Mouse (Mus musculus) thymus, postnatal 4 days (tissue): ENCODE measurements around the gene Nsun5.
A peak's percentile ranks its signal among the peaks of the same experiment; 100 is the strongest.
"Not testable (repeated sequence)": the region's sequence is repeated elsewhere in the genome, so short reads cannot be mapped to it uniquely, and the experiment has no call there.

Source experiments
- DNase-seq: peaks from one replicate; pipeline ENCODE4 v3.0.0; 2021

Gene Nsun5

GRCm38 (mm10) chr5:135369787-135370654 is at the start of gene Nsun5:
Nsun5 (plus strand) TSS chr5:135369953.
- peak; percentile 97 for DNase-seq

GRCm38 (mm10) chr5:135322197-135322596 is 47.6 kb upstream of the Nsun5 start:
- DNase-seq = no peak

- no peak for DNase-seq
Measured at GRCm38 (mm10) chr5:135326121-135326659, 43.6 kb upstream of the Nsun5 start.

- DNase-seq = no peak
Measured at GRCm38 (mm10) chr5:135329471-135329870, 40.3 kb upstream of the Nsun5 start.

- no peak for DNase-seq
Measured at GRCm38 (mm10) chr5:135330201-135330600, 39.6 kb upstream of the Nsun5 start.

- no peak for DNase-seq
Measured at GRCm38 (mm10) chr5:135331161-135331560, 38.6 kb upstream of the Nsun5 start.

GRCm38 (mm10) chr5:135337575-135337974 is 32.2 kb upstream of the Nsun5 start:
- no peak for DNase-seq

GRCm38 (mm10) chr5:135345989-135346388 is 23.8 kb upstream of the Nsun5 start:
- no peak for DNase-seq

- peak; percentile 14 for DNase-seq
Measured at GRCm38 (mm10) chr5:135346430-135346829, 23.3 kb upstream of the Nsun5 start.

- no peak for DNase-seq
Measured at GRCm38 (mm10) chr5:135347511-135348011, 22.2 kb upstream of the Nsun5 start.

- DNase-seq = no peak
Measured at GRCm38 (mm10) chr5:135349862-135350261, 19.9 kb upstream of the Nsun5 start, which contains the start of gene Fkbp6. Fkbp6 (minus strand) TSS chr5:135350044.

- no peak for DNase-seq
Measured at GRCm38 (mm10) chr5:135351606-135352005, 18.1 kb upstream of the Nsun5 start.

- DNase-seq = no peak
Measured at GRCm38 (mm10) chr5:135352995-135353394, 16.8 kb upstream of the Nsun5 start, which contains the start of gene Trim50. Trim50 (plus strand) TSS chr5:135353295.

- DNase-seq = peak; percentile 67
Measured at GRCm38 (mm10) chr5:135353564-135353963, 16.2 kb upstream of the Nsun5 start.

- no peak for DNase-seq
Measured at GRCm38 (mm10) chr5:135356090-135356489, 13.7 kb upstream of the Nsun5 start.

GRCm38 (mm10) chr5:135357556-135357955 is 12.2 kb upstream of the Nsun5 start:
- no peak for DNase-seq

- DNase-seq = no peak
Measured at GRCm38 (mm10) chr5:135359772-135360171, 10.0 kb upstream of the Nsun5 start.

GRCm38 (mm10) chr5:135362572-135362971 is 7.2 kb upstream of the Nsun5 start:
- DNase-seq = no peak

GRCm38 (mm10) chr5:135363540-135363939 is 6.2 kb upstream of the Nsun5 start:
- DNase-seq = peak; percentile 37

- DNase-seq = no peak
Measured at GRCm38 (mm10) chr5:135367841-135368240, 1.9 kb upstream of the Nsun5 start.

GRCm38 (mm10) chr5:135368312-135368711 is 1.4 kb upstream of the Nsun5 start:
- DNase-seq = no peak

GRCm38 (mm10) chr5:135369196-135369595 is 557 bp upstream of the Nsun5 start:
- not testable (repeated sequence) for DNase-seq

GRCm38 (mm10) chr5:135371195-135371594 is 1.4 kb downstream of the Nsun5 start:
- DNase-seq = no peak

- DNase-seq = no peak
Measured at GRCm38 (mm10) chr5:135373601-135374000, 3.8 kb downstream of the Nsun5 start.
